In the genomic region with DNA sequence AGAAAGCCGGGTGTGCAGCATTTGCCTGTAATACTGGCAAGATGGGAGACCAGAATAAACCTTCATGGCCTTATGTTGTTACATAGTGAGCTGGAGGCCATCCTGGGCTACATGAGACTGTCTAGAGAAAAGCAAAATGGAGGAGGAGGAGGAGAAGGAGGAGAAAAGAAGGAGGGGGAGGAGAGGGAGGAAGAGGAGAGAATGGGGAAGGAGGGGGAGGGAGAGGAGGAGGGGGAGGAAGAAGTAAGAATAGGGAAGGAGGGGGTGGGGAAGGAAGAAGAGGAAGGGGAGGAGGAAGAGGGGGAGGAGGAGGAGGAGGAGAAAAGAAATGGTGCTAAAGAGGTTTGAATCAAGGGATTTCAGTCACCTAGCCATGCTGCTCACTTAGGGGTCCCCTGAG, we compare ENCODE assay signal across 16 mouse cellular contexts. TPM values are rescaled to one million over a fixed set of nuclear protein-coding genes. Genes with fewer than 3 reads are reported as not detected.
DNase-seq lines count a peak whose midpoint lies in the region; ATAC-seq lines count a peak whose summit lies in the region.
"Had no signal": no experiment of that assay in that cellular context is flagged by ENCODE, and none has a peak within 500 bp of the region (broad histone marks: within the 10 kb centered on the region; RNA-seq: fewer than 3 reads in every experiment).

No protein-coding gene starts in this region.

- no peaks in the 10 kb centered on the region for H3K36me3 ChIP-seq in neural tube, embryonic 12.5 days
- H3K36me3 ChIP-seq: G1E; lung, embryonic 15.5 days had no signal

- WGBS in neural tube, embryonic 12.5 days, result 10% methylated on average over 1 of the region's 1 CpGs

- DNase-seq in neural tube, embryonic 10.5 days (ENCODE audit: extremely low spot score, low spot score), result no peak
- no peak for DNase-seq in right cerebral cortex, postnatal 25 days
- DNase-seq in cerebellum, postnatal 4 days (ENCODE audit: low spot score in 2 of 2), result no peak
- DNase-seq in cerebellum, adult 18-20 months, result no peak
- DNase-seq: cerebellum, postnatal 25 days; heart, postnatal 36 days; thymus, postnatal 14 days had no signal

- H3K4me2 ChIP-seq in neural tube, embryonic 12.5 days (replicated peaks), result peak overlapping the region; percentile 49
- H3K4me2 ChIP-seq: lung, embryonic 15.5 days had no signal

- 0 out of 2 replicates have a peak overlapping the region, but pooled peaks have one; percentile 29 for H3K9ac ChIP-seq in neural tube, embryonic 12.5 days
- H3K9ac ChIP-seq: lung, embryonic 15.5 days had no signal

- H3K9me3 ChIP-seq in neural tube, embryonic 12.5 days, result no peaks in the 10 kb centered on the region
- H3K9me3 ChIP-seq: lung, embryonic 15.5 days had no signal

- no peaks in the 10 kb centered on the region for H3K27me3 ChIP-seq in neural tube, embryonic 12.5 days (replicated peaks)
- H3K27me3 ChIP-seq: lung, embryonic 15.5 days had no signal

- H3K4me3 ChIP-seq in neural tube, embryonic 12.5 days, result no peak overlapping the region
- H3K4me3 ChIP-seq: lung, embryonic 15.5 days had no signal

- H3K4me1 ChIP-seq in neural tube, embryonic 12.5 days, result peaks cover 28% of the 10 kb centered on the region

- ATAC-seq in neural tube, embryonic 12.5 days (ENCODE audit: low FRiP score, low read depth), result 0 out of 2 replicates have a peak, but pooled peaks have one; percentile 10
- peak; percentile 29; the same call in 1 of the 2 replicates for ATAC-seq in granulocyte monocyte progenitor cell, adult 5-6 weeks (replicated peaks; ENCODE audit: poor library complexity, severe bottlenecking)
- peak; percentile 42 for ATAC-seq in megakaryocyte, adult 5-6 weeks (ENCODE audit: poor library complexity, severe bottlenecking)
- ATAC-seq: activated CD4-positive, CD25-positive, alpha-beta regulatory T cell, adult 4 months had no signal

- H3K27ac ChIP-seq in neural tube, embryonic 12.5 days, result no peak overlapping the region
- H3K27ac ChIP-seq: lung, embryonic 15.5 days had no signal

RNA-seq across cellular contexts. Expression of a gene that starts 13.7 kb away (rescaled TPM):
- 15.9 and 17.6 TPM in 2 replicates for polyA plus RNA-seq in neural tube, embryonic 12.5 days (2016; fragmentation: Nextera tagmentation; extraction: Ambion mirVana)
- 6.9 and 8.7 TPM in 2 replicates for total RNA-seq in granulocyte monocyte progenitor cell, adult 5-6 weeks (2014; fragmentation: Nextera tagmentation)
- 6.9 and 9.9 TPM in 2 replicates for total RNA-seq in granulocyte monocyte progenitor cell, adult 5-6 weeks (2017)
- total RNA-seq in megakaryocyte, adult 5-6 weeks (2015), result 7.4 and 7.7 TPM in 2 replicates
- total RNA-seq in megakaryocyte, adult 5-6 weeks (2017), result 15.2 and 17.1 TPM in 2 replicates
- polyA plus RNA-seq: G1E had no signal

RNA-seq across cellular contexts. Expression of a gene that starts 31.8 kb away (rescaled TPM):
- 8.3 and 10.2 TPM in 2 replicates for polyA plus RNA-seq in neural tube, embryonic 12.5 days (2016; fragmentation: Nextera tagmentation; extraction: Ambion mirVana)
- total RNA-seq in granulocyte monocyte progenitor cell, adult 5-6 weeks (2014; fragmentation: Nextera tagmentation), result 0.30 TPM in 1 of 2 replicates, not detected in the other
- 0.73 and 2.7 TPM in 2 replicates for total RNA-seq in granulocyte monocyte progenitor cell, adult 5-6 weeks (2017)
- total RNA-seq in megakaryocyte, adult 5-6 weeks (2015), result 6.9 and 8.2 TPM in 2 replicates
- total RNA-seq in megakaryocyte, adult 5-6 weeks (2017), result 27.6 and 34.9 TPM in 2 replicates

RNA-seq across cellular contexts. Expression of a gene that starts 44.6 kb away (rescaled TPM):
- polyA plus RNA-seq in neural tube, embryonic 12.5 days (2016; fragmentation: Nextera tagmentation; extraction: Ambion mirVana), result not detected in 2 replicates
- total RNA-seq in granulocyte monocyte progenitor cell, adult 5-6 weeks (2014; fragmentation: Nextera tagmentation), result not detected in 2 replicates
- total RNA-seq in granulocyte monocyte progenitor cell, adult 5-6 weeks (2017), result not detected in 2 replicates
- total RNA-seq in megakaryocyte, adult 5-6 weeks (2015), result not detected in 2 replicates
- total RNA-seq in megakaryocyte, adult 5-6 weeks (2017), result not detected in 2 replicates
- total RNA-seq: G1E; heart, postnatal 36 days had no signal
- polyA plus RNA-seq: activated CD4-positive, CD25-positive, alpha-beta regulatory T cell, adult 4 months; C2C12; G1E; kidney, embryonic 14.5 days; limb, embryonic 11.5 days; lung, embryonic 15.5 days had no signal
